Mouse (Mus musculus): Measurements from ENCODE around the gene Mars2.

DNA sequence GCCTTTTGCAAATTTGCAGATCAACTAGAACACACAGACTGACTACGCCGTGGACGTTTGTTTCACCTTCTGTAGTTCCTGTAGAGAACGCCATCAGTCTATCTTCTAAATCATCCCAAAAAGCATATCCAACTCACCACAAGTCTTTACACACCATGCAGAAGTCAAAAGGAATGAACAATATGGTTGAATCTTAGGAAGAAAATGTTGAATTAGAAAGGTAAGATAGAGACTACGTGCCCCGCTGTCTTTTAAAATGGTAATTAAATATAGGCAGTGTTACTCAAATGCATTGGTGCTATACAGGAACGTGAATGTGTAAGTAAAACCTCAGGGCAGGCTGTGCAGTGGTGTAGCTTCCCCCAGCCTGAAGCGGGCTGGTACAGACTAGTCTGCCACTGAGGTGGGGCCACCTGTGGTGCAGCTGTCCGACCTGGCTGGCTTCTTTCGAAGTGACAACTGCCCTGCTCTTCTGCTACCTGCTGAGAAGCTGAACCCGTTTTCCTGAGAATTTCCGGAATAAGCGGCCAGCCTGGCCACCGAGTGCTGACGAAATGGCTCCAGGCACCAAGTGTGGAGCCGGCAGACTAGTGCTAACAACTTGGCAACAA, 2.0 kb upstream of the Mars2 start:
- TF ChIP-seq CTCF (IDR thresholded peaks at IDR 0.05; ENCODE audit: extremely low read depth, insufficient read depth, insufficient read length, insufficient replicate concordance) (no peak), POLR2A (IDR thresholded peaks at IDR 0.05; ENCODE audit: low read depth, low read length) (no peak)
